32 mouse cellular contexts compared by ENCODE assay signal in genomic region chr7:110848371-110848770, GRCm38 (mm10). TPM values are rescaled to one million over a fixed set of nuclear protein-coding genes. Genes with fewer than 3 reads are reported as not detected.
DNase-seq lines count a peak whose midpoint lies in the region; ATAC-seq and TF ChIP-seq lines count a peak whose summit lies in the region.
"Had no signal": no experiment of that assay in that cellular context is flagged by ENCODE, and none has a peak within 500 bp of the region (broad histone marks: within the 10 kb centered on the region; RNA-seq: fewer than 3 reads in every experiment).

No protein-coding gene starts in this region.

- H3K4me3 ChIP-seq in liver, adult 2 months (ENCODE audit: insufficient read depth, low read depth, low read length) = no peak overlapping the region
- no peak overlapping the region for H3K4me3 ChIP-seq in liver, embryonic 11.5 days (ENCODE audit: low read depth, low read length)
- no peak overlapping the region for H3K4me3 ChIP-seq in liver, postnatal 0 days (ENCODE audit: low read depth, low read length)
- H3K4me3 ChIP-seq: forebrain, embryonic 13.5 days; hindbrain, embryonic 12.5 days; intestine, embryonic 15.5 days; limb, embryonic 10.5 days; limb, embryonic 15.5 days; lung, embryonic 15.5 days; neural tube, embryonic 15.5 days had no signal

- H3K27ac ChIP-seq in liver, adult 2 months (replicated peaks; ENCODE audit: insufficient read depth, low read depth, low read length) = peak overlapping the region; percentile 50
- no peak overlapping the region for H3K27ac ChIP-seq in liver, embryonic 11.5 days (ENCODE audit: low read depth, low read length)
- H3K27ac ChIP-seq in liver, postnatal 0 days (ENCODE audit: low read depth) = peak overlapping the region; percentile 87
- H3K27ac ChIP-seq: forebrain, embryonic 13.5 days; hindbrain, embryonic 12.5 days; hindbrain, postnatal 0 days; intestine, embryonic 15.5 days; limb, embryonic 10.5 days; limb, embryonic 15.5 days; lung, embryonic 15.5 days; neural tube, embryonic 15.5 days; stomach, postnatal 0 days had no signal

- H3K9me3 ChIP-seq in liver, embryonic 11.5 days (ENCODE audit: control insufficient read depth, low read length) = no peaks in the 10 kb centered on the region
- H3K9me3 ChIP-seq in liver, postnatal 0 days (ENCODE audit: low read length) = 0 out of 2 replicates have a peak, but pooled peaks cover 2% of the 10 kb centered on the region
- H3K9me3 ChIP-seq: forebrain, embryonic 13.5 days; G1E; hindbrain, embryonic 12.5 days; intestine, embryonic 15.5 days; limb, embryonic 15.5 days; lung, embryonic 15.5 days; neural tube, embryonic 15.5 days had no signal

- peaks cover under 1% of the 10 kb centered on the region; the same call in 1 of the 2 replicates for H3K79me2 ChIP-seq in liver, adult 2 months (ENCODE audit: control insufficient read depth, insufficient read depth, low read length)

- TF ChIP-seq EP300 in liver, postnatal 0 days (IDR thresholded peaks at IDR 0.05; ENCODE audit: low read depth) = peak; percentile 49; the same call in 1 of the 2 replicates

- H3K27me3 ChIP-seq in liver, adult 2 months (ENCODE audit: control insufficient read depth, insufficient read depth, low read length) = no peaks in the 10 kb centered on the region
- no peaks in the 10 kb centered on the region for H3K27me3 ChIP-seq in liver, embryonic 11.5 days (replicated peaks; ENCODE audit: control insufficient read depth, insufficient read depth, low read length)
- H3K27me3 ChIP-seq in liver, postnatal 0 days (ENCODE audit: insufficient read depth, low read length) = no peaks in the 10 kb centered on the region
- H3K27me3 ChIP-seq: forebrain, embryonic 13.5 days; intestine, embryonic 15.5 days; limb, embryonic 15.5 days; lung, embryonic 15.5 days; neural tube, embryonic 15.5 days had no signal

- H3K9ac ChIP-seq in liver, adult 2 months (ENCODE audit: low read depth, low read length) = no peak overlapping the region
- H3K9ac ChIP-seq in liver, embryonic 11.5 days (ENCODE audit: low read depth, low read length) = no peak overlapping the region
- no peak overlapping the region for H3K9ac ChIP-seq in liver, postnatal 0 days (replicated peaks)
- H3K9ac ChIP-seq: forebrain, embryonic 13.5 days; hindbrain, embryonic 12.5 days; intestine, embryonic 15.5 days; limb, embryonic 15.5 days; lung, embryonic 15.5 days; neural tube, embryonic 15.5 days had no signal

- no peaks in the 10 kb centered on the region for H3K36me3 ChIP-seq in liver, adult 2 months (ENCODE audit: control insufficient read depth, insufficient read depth, low read length)
- no peaks in the 10 kb centered on the region for H3K36me3 ChIP-seq in liver, embryonic 11.5 days (ENCODE audit: control insufficient read depth, insufficient read depth, low read length)
- no peaks in the 10 kb centered on the region for H3K36me3 ChIP-seq in liver, postnatal 0 days (replicated peaks; ENCODE audit: insufficient read depth, low read length)
- H3K36me3 ChIP-seq: G1E; hindbrain, embryonic 12.5 days; intestine, embryonic 15.5 days; limb, embryonic 10.5 days; limb, embryonic 15.5 days; lung, embryonic 15.5 days; neural tube, embryonic 15.5 days had no signal

- no peak for ATAC-seq in liver, embryonic 11.5 days (replicated peaks; ENCODE audit: low FRiP score)
- ATAC-seq in granulocyte monocyte progenitor cell, adult 5-6 weeks (replicated peaks; ENCODE audit: poor library complexity, severe bottlenecking) = peak; percentile 62
- ATAC-seq in liver, postnatal 0 days = peak; percentile 61
- ATAC-seq: forebrain, embryonic 13.5 days; hindbrain, postnatal 0 days; intestine, embryonic 15.5 days had no signal

- H3K4me2 ChIP-seq in liver, embryonic 11.5 days = no peak overlapping the region
- H3K4me2 ChIP-seq in liver, postnatal 0 days (ENCODE audit: low read depth, low read length) = no peak overlapping the region
- H3K4me2 ChIP-seq: forebrain, embryonic 13.5 days; heart, embryonic 11.5 days; hindbrain, embryonic 12.5 days; intestine, embryonic 15.5 days; limb, embryonic 15.5 days; lung, embryonic 15.5 days; neural tube, embryonic 15.5 days had no signal

- peak; percentile 98 for DNase-seq in liver, adult 2 months (ENCODE audit: extremely low read depth, low read depth, low spot score)
- no peak for DNase-seq in liver, embryonic 11.5 days (ENCODE audit: low spot score)
- peak; percentile 39 for DNase-seq in liver, postnatal 0 days
- no peak for DNase-seq in left cerebral cortex, adult 11 months (ENCODE audit: low spot score)
- DNase-seq in ovary, postnatal 36 days (ENCODE audit: low spot score) = no peak
- no peak for DNase-seq in cerebellum, adult 9-11 months
- DNase-seq: adrenal gland, postnatal 10 days; cerebellum, adult 2 months; cerebellum, postnatal 25 days; gastrocnemius, postnatal 10 days; heart, adult 18-20 months; heart, postnatal 36 days; kidney, adult 2 months; kidney, postnatal 4 days; lung, postnatal 36 days; midbrain, embryonic 14.5 days; spleen, adult 18-20 months; thymus, adult 18-20 months; thymus, postnatal 25 days had no signal

- TF ChIP-seq POLR2A in liver, adult 2 months (IDR thresholded peaks at IDR 0.05; ENCODE audit: extremely low read depth, insufficient read depth, low read length) = no peak

- WGBS in liver, adult 2 months = 19% methylated on average over 1 of the region's 1 CpGs
- 81% methylated on average over 1 of the region's 1 CpGs for WGBS in liver, embryonic 11.5 days
- 56% methylated on average over 1 of the region's 1 CpGs for WGBS in liver, postnatal 0 days (ENCODE audit: insufficient replicate concordance)

- TF ChIP-seq CTCF in liver, adult 2 months (IDR thresholded peaks at IDR 0.05; ENCODE audit: low read depth, low read length) = no peak
- TF ChIP-seq CTCF in liver, postnatal 0 days (IDR thresholded peaks at IDR 0.05; ENCODE audit: low read depth) = no peak

- peaks cover 7% of the 10 kb centered on the region for H3K4me1 ChIP-seq in liver, adult 2 months (ENCODE audit: control insufficient read depth, insufficient read depth, low read length)
- 0 out of 2 replicates have a peak, but pooled peaks cover 12% of the 10 kb centered on the region for H3K4me1 ChIP-seq in liver, embryonic 11.5 days (replicated peaks; ENCODE audit: control insufficient read depth, insufficient read depth, low read length)
- peaks cover 21% of the 10 kb centered on the region for H3K4me1 ChIP-seq in liver, postnatal 0 days (ENCODE audit: insufficient read depth)

RNA-seq across cellular contexts. Expression of gene Rnf141, which starts 4.1 kb away (rescaled TPM):
- total RNA-seq in liver, adult 2 months (2014; rRNA removed) = 63.4 and 64.1 TPM in 2 replicates
- 20.6 and 24.1 TPM in 2 replicates for polyA plus RNA-seq in liver, adult 2 months (2012; rRNA removed)
- polyA plus RNA-seq in liver, embryonic 11.5 days (2014; fragmentation: Nextera tagmentation; extraction: Ambion mirVana) = 35.0 and 41.0 TPM in 2 replicates
- 19.0 and 33.8 TPM in 2 replicates for total RNA-seq in granulocyte monocyte progenitor cell, adult 5-6 weeks (2014; fragmentation: Nextera tagmentation)
- 40.7 and 47.4 TPM in 2 replicates for total RNA-seq in granulocyte monocyte progenitor cell, adult 5-6 weeks (2017)
- polyA plus RNA-seq in liver, postnatal 0 days (2015; fragmentation: Nextera tagmentation; extraction: Ambion mirVana) = 21.9 and 22.9 TPM in 2 replicates

RNA-seq across cellular contexts. Expression of gene Lyve1, which starts 14.7 kb away (rescaled TPM):
- 6.4 and 16.8 TPM in 2 replicates for total RNA-seq in liver, adult 2 months (2014; rRNA removed)
- polyA plus RNA-seq in liver, adult 2 months (2012; rRNA removed) = 4.5 and 7.8 TPM in 2 replicates
- 25.7 and 26.9 TPM in 2 replicates for polyA plus RNA-seq in liver, embryonic 11.5 days (2014; fragmentation: Nextera tagmentation; extraction: Ambion mirVana)
- not detected in 2 replicates for total RNA-seq in granulocyte monocyte progenitor cell, adult 5-6 weeks (2014; fragmentation: Nextera tagmentation)
- not detected in 2 replicates for total RNA-seq in granulocyte monocyte progenitor cell, adult 5-6 weeks (2017)
- polyA plus RNA-seq in liver, postnatal 0 days (2015; fragmentation: Nextera tagmentation; extraction: Ambion mirVana) = 37.4 and 45.7 TPM in 2 replicates
- total RNA-seq: monocyte, adult 5-6 weeks had no signal
- polyA plus RNA-seq: G1E had no signal

Comparison
In these comparisons a context has a peak if more than half of its experiments do, and no peak if none do; other contexts are left out.
1. DNase-seq: peak in liver, adult 2 months (single experiment) and liver, postnatal 0 days (single experiment); none in liver, embryonic 11.5 days (single experiment), left cerebral cortex, adult 11 months (single experiment), ovary, postnatal 36 days (single experiment) and cerebellum, adult 9-11 months (single experiment).